Mouse (Mus musculus) heart, adult 2 months (tissue): ENCODE measurements at regions not wholly inside any gene's neighbourhood (a gene's known extent, or its start where the extent isn't known, plus 50 kb on each side); places are given as distances from the start of the nearest gene placed in this dataset.

Experiments
- DNase-seq, 2 experiments: peaks; one replicate each; pipeline ENCODE4 v3.0.0; 2021
- H3K27ac ChIP-seq: fragments of 200-600 bp; 2 replicates; pipeline ENCODE4 v1.8.1; 2022
- H3K27me3 ChIP-seq: fragments of 200-500 bp; 2 replicates; pipeline ENCODE4 v1.6.1; 2012; ENCODE audit warnings: mild to moderate bottlenecking, low read length, inconsistent platforms, mixed read lengths; ENCODE audit not compliant: control insufficient read depth, insufficient read depth
- H3K36me3 ChIP-seq: fragments of 200-500 bp; 2 replicates; pipeline ENCODE4 v1.6.1; 2012; ENCODE audit warnings: low read length, inconsistent platforms; ENCODE audit not compliant: control insufficient read depth, insufficient read depth
- H3K4me1 ChIP-seq: fragments of 200-500 bp; 2 replicates; pipeline ENCODE4 v1.6.1; 2011; ENCODE audit warnings: low read length; ENCODE audit not compliant: control insufficient read depth, insufficient read depth
- H3K4me3 ChIP-seq: fragments of 200-600 bp; 2 replicates; pipeline ENCODE4 v1.8.1; 2022
- H3K79me2 ChIP-seq: fragments of 200-500 bp; replicated peaks from 2 replicates; pipeline ENCODE4 v1.6.1; 2012; ENCODE audit warnings: mild to moderate bottlenecking, inconsistent platforms, low read length, moderate library complexity, mixed read lengths; ENCODE audit not compliant: control insufficient read depth, insufficient read depth
- H3K9ac ChIP-seq: fragments of 200-500 bp; 2 replicates; pipeline ENCODE4 v1.6.1; 2012; ENCODE audit warnings: low read depth, mild to moderate bottlenecking, control low read depth, inconsistent platforms, low read length, mixed read lengths
- CTCF ChIP-seq: fragments of 200-600 bp; IDR thresholded peaks from 2 replicates; pipeline ENCODE4 v1.8.1; 2022; ENCODE audit warnings: antibody characterized with exemption, mild to moderate bottlenecking, moderate library complexity
- EP300 ChIP-seq: fragments of 200-500 bp; IDR thresholded peaks from 2 replicates; pipeline ENCODE4 v1.6.1; 2011; ENCODE audit warnings: low read depth, low read length, control low read depth; ENCODE audit not compliant: insufficient read depth
- POLR2A ChIP-seq: fragments of 200-500 bp; IDR thresholded peaks from 2 replicates; pipeline ENCODE4 v1.6.1; 2011; ENCODE audit warnings: mild to moderate bottlenecking, low read depth, low read length, control low read depth; ENCODE audit not compliant: insufficient read depth
- WGBS: fragments of 180-500 bp; shearing (Covaris S2); methylation state at CpG from one replicate; pipeline ENCODE4 v1.1.7; 2018; 5-methylcytosine and 5-hydroxymethylcytosine counted together
- intact Hi-C: fragments of 180-260 bp; cut with DNase I; formaldehyde crosslinking; loops from one replicate; pipeline ENCODE4 v1.15.1; 2025

DNA sequence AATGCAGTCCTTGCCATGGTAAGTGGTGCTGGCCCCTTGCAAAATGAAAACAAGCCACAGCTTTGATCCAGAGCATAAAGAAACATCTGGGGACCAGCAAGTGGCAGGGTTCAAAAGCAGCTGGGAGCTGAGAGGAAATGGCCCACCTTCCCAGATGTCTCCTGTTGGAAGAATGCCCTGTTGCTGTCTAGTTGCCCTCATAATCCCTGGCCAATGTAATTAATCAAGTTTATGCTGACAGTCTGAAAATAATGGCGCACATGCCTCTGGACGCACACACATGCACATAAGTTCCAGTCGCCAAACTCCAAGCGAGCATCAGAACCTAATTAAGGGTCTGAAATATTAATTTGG, 308.7 kb downstream of the Cbln4 start:
- H3K79me2 ChIP-seq = no peaks in the 10 kb centered on the region
- WGBS = 78% methylated on average over 4 of the region's 4 CpGs
- H3K4me3 ChIP-seq = no peak overlapping the region
- H3K27me3 ChIP-seq = no peaks in the 10 kb centered on the region
- H3K27ac ChIP-seq = no peak overlapping the region
- H3K36me3 ChIP-seq = no peaks in the 10 kb centered on the region
- DNase-seq = no peak
- no peak for TF ChIP-seq POLR2A
- no peak for TF ChIP-seq EP300
- TF ChIP-seq CTCF = no peak
- intact Hi-C loops = no loop called here
- no peak overlapping the region for H3K9ac ChIP-seq
- H3K4me1 ChIP-seq = peaks cover 2% of the 10 kb centered on the region; the same call in 1 of the 2 replicates

GRCm38 (mm10) chr2:171733965-171734633, 309.2 kb downstream of the Cbln4 start:
- 81% methylated on average over 14 of the region's 14 CpGs for WGBS
- H3K4me3 ChIP-seq = no peak overlapping the region
- H3K27me3 ChIP-seq = no peaks in the 10 kb centered on the region
- no peaks in the 10 kb centered on the region for H3K36me3 ChIP-seq
- intact Hi-C loops = no loop called here
- H3K4me1 ChIP-seq = peaks cover 2% of the 10 kb centered on the region; the same call in 1 of the 2 replicates
- no peak overlapping the region for H3K27ac ChIP-seq
- H3K79me2 ChIP-seq = no peaks in the 10 kb centered on the region
- no peak for DNase-seq
- no peak for TF ChIP-seq EP300
- no peak for TF ChIP-seq CTCF
- TF ChIP-seq POLR2A = no peak
- no peak overlapping the region for H3K9ac ChIP-seq

DNA sequence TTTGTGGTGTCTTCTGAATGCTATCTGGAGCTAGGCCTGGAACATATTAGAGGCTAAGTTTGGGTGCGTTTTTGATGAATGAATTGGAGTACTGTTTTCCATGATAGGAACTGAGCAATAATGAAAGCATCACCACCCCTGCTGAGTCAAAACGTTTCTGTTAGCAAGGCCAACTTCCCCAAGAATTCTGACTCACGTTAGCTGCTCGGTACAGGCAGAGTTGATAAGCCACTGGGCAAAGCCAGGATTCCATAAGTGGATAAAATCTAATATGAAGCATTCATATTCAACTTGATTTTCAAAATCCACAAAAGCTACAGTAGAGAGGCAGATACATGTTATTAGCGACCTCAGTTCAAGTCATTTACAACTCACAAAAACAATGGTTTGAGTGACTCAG, 324.0 kb downstream of the Cbln4 start:
- Histone ChIP-seq H3K9ac (no peak overlapping the region), H3K4me1 (no peaks in the 10 kb centered on the region), H3K4me3 (no peak overlapping the region), H3K36me3 (no peaks in the 10 kb centered on the region), H3K27ac (no peak overlapping the region), H3K27me3 (no peaks in the 10 kb centered on the region), H3K79me2 (no peaks in the 10 kb centered on the region)
- intact Hi-C loops = no loop called here
- no peak for TF ChIP-seq CTCF
- TF ChIP-seq EP300 = no peak
- TF ChIP-seq POLR2A = no peak
- WGBS = 52% methylated on average over 5 of the region's 5 CpGs
- DNase-seq = no peak

GRCm38 (mm10) chr2:171718855-171719254, 324.4 kb downstream of the Cbln4 start:
- no peak overlapping the region for H3K9ac ChIP-seq
- H3K4me1 ChIP-seq = no peaks in the 10 kb centered on the region
- no peak overlapping the region for H3K27ac ChIP-seq
- no peak overlapping the region for H3K4me3 ChIP-seq
- H3K27me3 ChIP-seq = no peaks in the 10 kb centered on the region
- TF ChIP-seq CTCF (no peak), POLR2A (no peak), EP300 (no peak)
- DNase-seq = no peak
- H3K79me2 ChIP-seq = no peaks in the 10 kb centered on the region
- 84% methylated on average over 5 of the region's 5 CpGs for WGBS
- intact Hi-C loops = no loop called here
- no peaks in the 10 kb centered on the region for H3K36me3 ChIP-seq

DNA sequence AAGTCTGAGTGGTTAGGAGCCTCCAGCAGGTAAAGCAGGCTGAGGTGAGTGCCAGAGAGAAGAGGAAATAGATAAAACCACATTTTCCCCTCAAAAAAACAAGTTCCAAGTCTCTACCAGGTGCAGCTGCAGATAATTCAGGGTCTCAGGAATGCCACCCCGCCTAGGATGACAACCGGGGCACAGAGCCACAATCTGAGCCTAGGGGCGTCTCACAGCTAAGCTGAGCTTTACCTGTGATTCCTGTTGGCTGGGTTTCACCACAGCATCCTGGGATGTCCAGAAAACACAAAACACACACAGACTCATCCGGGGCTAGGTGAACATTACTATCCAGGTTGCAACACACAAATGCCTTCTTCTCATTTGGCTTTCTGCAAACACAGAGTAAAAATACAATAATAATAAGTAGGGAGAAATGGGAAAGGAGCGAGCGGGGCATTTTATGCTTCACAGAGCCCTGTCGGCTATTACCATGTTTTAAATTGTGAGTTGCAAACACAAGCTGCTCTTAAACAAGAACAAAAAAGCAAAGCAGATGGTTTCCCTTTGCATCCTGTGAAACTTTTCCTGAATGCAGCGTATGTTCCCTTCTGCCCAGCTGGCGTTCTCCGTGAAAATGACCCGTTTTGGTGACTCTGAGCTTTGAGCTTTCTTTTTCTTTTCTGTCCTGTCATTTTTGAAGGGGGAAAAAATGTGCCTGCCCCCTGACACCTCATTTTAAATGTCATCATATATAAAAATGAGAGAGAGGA, 330.3 kb downstream of the Cbln4 start:
- 79% methylated on average over 11 of the region's 11 CpGs for WGBS
- H3K79me2 ChIP-seq = no peaks in the 10 kb centered on the region
- H3K27ac ChIP-seq = no peak overlapping the region
- intact Hi-C loops = no loop called here
- H3K27me3 ChIP-seq = no peaks in the 10 kb centered on the region
- H3K9ac ChIP-seq = no peak overlapping the region
- H3K36me3 ChIP-seq = no peaks in the 10 kb centered on the region
- no peaks in the 10 kb centered on the region for H3K4me1 ChIP-seq
- no peak overlapping the region for H3K4me3 ChIP-seq
- TF ChIP-seq POLR2A = no peak
- TF ChIP-seq CTCF = no peak
- TF ChIP-seq EP300 = no peak
- no peak for DNase-seq

DNA sequence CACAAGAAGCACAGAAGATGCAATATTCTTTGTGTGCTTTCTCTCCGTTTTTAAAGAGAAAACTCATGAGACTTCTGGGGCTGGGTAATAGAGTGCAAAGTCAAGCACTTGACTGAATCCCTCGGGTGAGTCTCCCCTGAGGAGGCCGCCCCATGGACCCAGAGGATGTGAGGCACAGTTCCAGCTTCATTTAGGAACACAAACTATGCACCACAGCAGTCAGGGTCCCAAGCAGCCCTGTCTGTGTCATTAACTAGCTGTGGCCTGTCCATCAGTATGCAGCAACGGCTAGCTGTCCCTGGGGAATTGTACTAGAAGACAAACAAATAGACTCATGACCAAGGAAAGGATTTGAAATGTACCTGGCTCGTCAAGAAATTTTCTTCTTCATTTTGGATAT, 349.7 kb downstream of the Cbln4 start:
- Histone ChIP-seq H3K36me3 (no peaks in the 10 kb centered on the region), H3K9ac (no peak overlapping the region), H3K4me3 (no peak overlapping the region), H3K27ac (no peak overlapping the region), H3K4me1 (no peaks in the 10 kb centered on the region), H3K79me2 (no peaks in the 10 kb centered on the region), H3K27me3 (no peaks in the 10 kb centered on the region)
- 71% methylated on average over 5 of the region's 5 CpGs for WGBS
- intact Hi-C loops = no loop called here
- TF ChIP-seq EP300 = no peak
- TF ChIP-seq POLR2A = no peak
- no peak for TF ChIP-seq CTCF
- DNase-seq = no peak
